In genomic region chr1:80073950-80074349, GRCm38 (mm10) we compare ENCODE assay signal across 21 mouse cellular contexts.
A peak's percentile ranks its signal among the peaks of the same experiment; 100 is the strongest.
DNase-seq lines count a peak whose midpoint lies in the region; ATAC-seq and TF ChIP-seq lines count a peak whose summit lies in the region.
"Had no signal": no experiment of that assay in that cellular context is flagged by ENCODE, and none has a peak within 500 bp of the region (broad histone marks: within the 10 kb centered on the region; RNA-seq: fewer than 3 reads in every experiment).

No protein-coding gene starts in this region.

- H3K36me3 ChIP-seq in midbrain, embryonic 11.5 days (ENCODE audit: control insufficient read depth, insufficient read depth, low read length): no peaks in the 10 kb centered on the region
- no peaks in the 10 kb centered on the region for H3K36me3 ChIP-seq in midbrain, embryonic 10.5 days
- H3K36me3 ChIP-seq: hindbrain, embryonic 12.5 days; limb, embryonic 13.5 days; liver, embryonic 15.5 days; neural tube, embryonic 15.5 days had no signal

- H3K9me3 ChIP-seq in midbrain, embryonic 11.5 days (ENCODE audit: control insufficient read depth, low read length): no peaks in the 10 kb centered on the region
- H3K9me3 ChIP-seq in midbrain, embryonic 10.5 days (replicated peaks): no peaks in the 10 kb centered on the region
- H3K9me3 ChIP-seq: hindbrain, embryonic 12.5 days; limb, embryonic 13.5 days; liver, embryonic 15.5 days; neural tube, embryonic 15.5 days had no signal

- no peak for ATAC-seq in midbrain, embryonic 11.5 days (ENCODE audit: low FRiP score)
- ATAC-seq: inflammation-experienced regulatory T-cells, adult 6 months had no signal

- H3K4me2 ChIP-seq in midbrain, embryonic 11.5 days: no peak overlapping the region
- H3K4me2 ChIP-seq: hindbrain, embryonic 12.5 days; limb, embryonic 13.5 days; liver, embryonic 15.5 days; neural tube, embryonic 15.5 days had no signal

- no peak for TF ChIP-seq CTCF in gastrocnemius, adult 2 months (IDR thresholded peaks at IDR 0.05)
- no peak for TF ChIP-seq CTCF in layer of hippocampus, adult 2 months (conservative IDR thresholded peaks at IDR 0.05)

- no peak overlapping the region for H3K4me3 ChIP-seq in gastrocnemius, adult 2 months
- H3K4me3 ChIP-seq in layer of hippocampus, adult 2 months: no peak overlapping the region
- no peak overlapping the region for H3K4me3 ChIP-seq in midbrain, embryonic 11.5 days (ENCODE audit: low read depth, low read length)
- no peak overlapping the region for H3K4me3 ChIP-seq in midbrain, embryonic 10.5 days
- H3K4me3 ChIP-seq: hindbrain, embryonic 12.5 days; limb, embryonic 13.5 days; liver, embryonic 15.5 days; myocyte; neural tube, embryonic 15.5 days had no signal

- H3K27ac ChIP-seq in gastrocnemius, adult 2 months: peak overlapping the region; percentile 46; the same call in 1 of the 2 replicates
- peak overlapping the region; percentile 10; the same call in 1 of the 2 replicates for H3K27ac ChIP-seq in layer of hippocampus, adult 2 months
- no peak overlapping the region for H3K27ac ChIP-seq in midbrain, embryonic 11.5 days (ENCODE audit: low read depth, low read length)
- no peak overlapping the region for H3K27ac ChIP-seq in midbrain, embryonic 10.5 days (replicated peaks)
- H3K27ac ChIP-seq: hindbrain, embryonic 12.5 days; limb, embryonic 13.5 days; liver, embryonic 15.5 days; macrophage; neural tube, embryonic 15.5 days had no signal

- intact Hi-C loops in gastrocnemius, adult 2 months (cut with DNase I): no loop called here

- WGBS in midbrain, embryonic 11.5 days: 86% methylated on average over 3 of the region's 3 CpGs
- 93% methylated on average over 3 of the region's 3 CpGs for WGBS in midbrain, embryonic 10.5 days

- no peak overlapping the region for H3K9ac ChIP-seq in midbrain, embryonic 11.5 days (ENCODE audit: low read length)
- H3K9ac ChIP-seq: hindbrain, embryonic 12.5 days; limb, embryonic 13.5 days; liver, embryonic 15.5 days; neural tube, embryonic 15.5 days had no signal

- DNase-seq in gastrocnemius, adult 2 months: no peak
- no peak for DNase-seq in gastrocnemius, adult 18-20 months (ENCODE audit: low spot score)
- DNase-seq in layer of hippocampus, adult 2 months (ENCODE audit: low spot score in 2 of 2): peak; percentile 22 to 41
- no peak for DNase-seq in layer of hippocampus, postnatal 10 days (ENCODE audit: low spot score in 2 of 2)
- peak; percentile 8 for DNase-seq in midbrain, embryonic 11.5 days (ENCODE audit: low spot score, missing footprints)
- no peak for DNase-seq in midbrain, embryonic 10.5 days (ENCODE audit: low spot score)
- peak; percentile 78 for DNase-seq in telencephalon, adult 2 months (ENCODE audit: low read depth, low spot score)
- DNase-seq in cerebellum, postnatal 25 days: no peak
- DNase-seq: adrenal gland, adult 2 months; cerebellum, adult 11 months; gastrocnemius, postnatal 36 days; midbrain, embryonic 14.5 days; spleen, adult 18-20 months; thymus, adult 2 months had no signal

- H3K4me1 ChIP-seq in midbrain, embryonic 11.5 days (ENCODE audit: control insufficient read depth, insufficient read depth, low read length): no peaks in the 10 kb centered on the region
- no peaks in the 10 kb centered on the region for H3K4me1 ChIP-seq in midbrain, embryonic 10.5 days
- H3K4me1 ChIP-seq: hindbrain, embryonic 12.5 days; limb, embryonic 13.5 days; liver, embryonic 15.5 days; neural tube, embryonic 15.5 days had no signal

- no peaks in the 10 kb centered on the region for H3K27me3 ChIP-seq in midbrain, embryonic 11.5 days (ENCODE audit: control insufficient read depth, insufficient read depth, low read length)
- no peaks in the 10 kb centered on the region for H3K27me3 ChIP-seq in midbrain, embryonic 10.5 days (ENCODE audit: low read depth, poor library complexity, severe bottlenecking)
- H3K27me3 ChIP-seq: hindbrain, embryonic 12.5 days; limb, embryonic 13.5 days; liver, embryonic 15.5 days; neural tube, embryonic 15.5 days had no signal

Comparison
In these comparisons a context has a peak if more than half of its experiments do, and no peak if none do; other contexts are left out.
1. DNase-seq: peak in layer of hippocampus, adult 2 months (2 of 2), midbrain, embryonic 11.5 days (single experiment) and telencephalon, adult 2 months (single experiment); none in gastrocnemius, adult 2 months (single experiment), gastrocnemius, adult 18-20 months (single experiment), layer of hippocampus, postnatal 10 days (0 of 2), midbrain, embryonic 10.5 days (single experiment) and cerebellum, postnatal 25 days (0 of 2).
2. H3K27ac ChIP-seq: peak in gastrocnemius, adult 2 months (single experiment) and layer of hippocampus, adult 2 months (single experiment); none in midbrain, embryonic 11.5 days (single experiment) and midbrain, embryonic 10.5 days (single experiment).